Mouse (Mus musculus) C2C12 (cell line): ENCODE measurements around the gene Pgm2. TPM values are rescaled to one million over a fixed set of nuclear protein-coding genes. Genes with fewer than 3 reads are reported as not detected.

Source experiments
- H3K27me3 ChIP-seq: one replicate; pipeline ENCODE4 v1.6.1; 2011; ENCODE audit not compliant: control insufficient read depth, insufficient read depth, insufficient read length
- H3K36me3 ChIP-seq: one replicate; pipeline ENCODE4 v1.6.1; 2011; ENCODE audit not compliant: control insufficient read depth, insufficient read depth
- H3K4me3 ChIP-seq: one replicate; pipeline ENCODE4 v1.5.1; 2011; ENCODE audit warnings: mild to moderate bottlenecking, control low read depth; ENCODE audit not compliant: poor library complexity, insufficient read depth, severe bottlenecking
- H3K79me2 ChIP-seq: one replicate; pipeline ENCODE4 v1.6.1; 2011; ENCODE audit not compliant: control insufficient read depth, insufficient read depth
- H3K79me3 ChIP-seq: one replicate; pipeline ENCODE4 v1.6.1; 2011; ENCODE audit warnings: low read depth, control low read depth
- H3ac ChIP-seq: one replicate; pipeline ENCODE3; 2011; ENCODE audit warnings: low read depth; ENCODE audit not compliant: control insufficient read depth, insufficient read length
- CEBPB ChIP-seq: IDR thresholded peaks from one replicate; pipeline ENCODE4 v1.6.1; 2011; ENCODE audit warnings: low read depth, mild to moderate bottlenecking, control low read depth, moderate library complexity
- CTCF ChIP-seq: IDR thresholded peaks from one replicate; pipeline ENCODE4 v1.5.1; 2011; ENCODE audit not compliant: control insufficient read depth, insufficient read depth, insufficient read length
- FOSL1 ChIP-seq: IDR thresholded peaks from one replicate; pipeline ENCODE4 v1.8.0; 2011; ENCODE audit warnings: mild to moderate bottlenecking, low read length; ENCODE audit not compliant: poor library complexity, insufficient read depth, severe bottlenecking
- MAX ChIP-seq: IDR thresholded peaks from one replicate; pipeline ENCODE4 v1.6.1; 2011; ENCODE audit warnings: mild to moderate bottlenecking, control low read depth
- MYOD1 ChIP-seq: IDR thresholded peaks from one replicate; pipeline ENCODE4 v1.6.1; 2011; ENCODE audit warnings: low read depth; ENCODE audit not compliant: control insufficient read depth, insufficient read length
- MYOG ChIP-seq: IDR thresholded peaks from one replicate; pipeline ENCODE4 v1.6.1; 2011; ENCODE audit not compliant: control insufficient read depth, insufficient read length; ENCODE audit errors: extremely low read depth
- USF1 ChIP-seq: IDR thresholded peaks from one replicate; pipeline ENCODE4 v1.6.1; 2011; ENCODE audit warnings: low read depth, mild to moderate bottlenecking, control low read depth, moderate library complexity
- polyA plus RNA-seq: library from polyadenylated mRNA; unstranded; fragments of >200 nt; fragmentation: generic; extraction: Trizol; gene quantifications from one replicate; pipeline ENCODE4 v1.2.1, GENCODE M21; 2012; ENCODE audit warnings: missing spikeins

Gene Pgm2
- polyA plus RNA-seq, 1 experiment, result 22.6 TPM

DNA sequence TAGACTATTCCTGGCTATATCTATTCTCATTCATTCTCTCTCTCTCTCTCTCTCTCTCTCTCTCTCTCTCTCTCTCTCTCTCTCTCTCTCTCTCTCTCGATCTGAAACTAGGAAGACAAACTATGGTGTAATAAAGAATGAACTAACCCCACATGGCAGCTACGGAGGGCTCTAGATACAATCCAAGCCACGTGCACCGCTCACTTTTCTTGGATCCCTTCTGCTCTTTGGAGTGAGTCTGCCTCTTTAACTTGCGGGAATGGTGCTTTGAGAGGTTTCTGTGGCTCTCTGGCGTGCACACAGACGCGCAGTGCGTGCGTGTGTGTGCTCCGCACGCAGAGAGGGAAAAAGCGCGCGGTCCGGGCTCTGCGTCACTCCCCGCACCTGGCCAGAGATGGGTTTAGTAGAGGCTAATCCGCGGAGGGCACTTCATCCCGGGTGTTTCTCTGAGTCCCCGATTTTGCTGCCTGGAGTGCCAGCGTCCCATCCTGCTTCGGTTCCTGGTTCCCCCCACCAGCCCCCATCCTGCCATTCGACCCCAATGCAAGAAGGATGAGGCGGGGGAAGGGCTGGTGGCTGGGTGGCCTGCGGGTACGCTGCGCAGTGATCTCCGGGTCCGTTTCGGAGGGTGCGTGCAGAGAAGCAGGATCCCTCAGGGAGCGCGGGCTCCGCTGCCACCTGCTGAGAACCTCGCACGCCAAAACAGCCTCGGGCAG, 66.5 kb downstream of the Pgm2 start:
- Histone ChIP-seq H3K4me3 (peak overlapping the region; percentile 50), H3ac (peak overlapping the region; percentile 42), H3K79me3 (peaks cover 3% of the 10 kb centered on the region), H3K27me3 (no peaks in the 10 kb centered on the region), H3K79me2 (peaks cover 9% of the 10 kb centered on the region), H3K36me3 (no peaks in the 10 kb centered on the region)
- no peak for TF ChIP-seq MYOG
- TF ChIP-seq MAX, result no peak
- no peak for TF ChIP-seq MYOD1
- TF ChIP-seq CTCF, result no peak
- no peak for TF ChIP-seq CEBPB
- TF ChIP-seq USF1, result no peak

DNA sequence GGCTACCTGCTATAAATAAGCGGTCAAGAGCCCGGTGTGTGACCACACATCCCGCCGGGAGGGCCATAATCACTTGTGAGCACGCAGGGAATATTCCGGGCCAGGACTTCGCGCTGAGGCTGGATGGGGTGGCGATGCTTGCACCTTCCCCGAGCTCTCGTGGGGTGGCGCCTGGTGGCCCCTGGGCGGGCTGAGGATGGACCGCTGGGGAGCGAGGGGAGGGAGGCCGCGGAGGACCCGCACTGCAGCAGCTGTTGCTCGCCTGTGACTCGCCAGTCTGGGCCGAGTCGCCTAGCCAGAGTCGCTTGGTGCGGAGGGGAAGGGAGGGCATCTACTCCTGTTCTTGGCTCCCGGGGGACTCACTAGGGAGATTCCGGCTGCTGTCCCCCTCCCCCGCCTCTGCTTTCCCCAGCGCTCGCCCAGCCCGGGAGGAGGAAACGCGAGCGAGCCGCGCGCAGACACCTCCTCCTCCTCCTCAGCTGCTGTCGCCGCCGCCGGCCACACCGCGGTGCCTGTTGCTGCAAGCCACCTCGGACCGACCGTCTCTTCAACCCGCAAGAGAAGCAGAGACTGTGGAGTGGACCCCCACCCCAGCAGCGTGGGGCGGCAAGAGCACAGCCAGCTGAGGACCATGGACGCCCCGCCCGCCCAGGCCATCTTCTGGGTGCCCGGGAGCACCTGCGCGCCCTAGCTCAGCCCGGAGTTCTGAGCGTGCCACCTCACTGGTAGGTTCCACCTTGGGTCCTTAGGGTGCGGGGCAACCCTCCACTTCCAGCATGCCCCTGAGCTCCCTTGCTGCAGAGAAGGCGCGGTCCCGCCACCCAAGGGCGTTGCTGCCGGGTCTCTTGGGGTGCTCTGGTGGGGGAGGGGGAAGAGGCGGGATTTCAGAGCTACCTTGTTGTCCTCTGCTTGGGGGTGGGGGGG, 67.3 kb downstream of the Pgm2 start:
- Histone ChIP-seq H3K79me3 (peaks cover 3% of the 10 kb centered on the region), H3K4me3 (peak overlapping the region; percentile 50), H3K79me2 (peaks cover 9% of the 10 kb centered on the region), H3ac (peak overlapping the region; percentile 70), H3K27me3 (no peaks in the 10 kb centered on the region), H3K36me3 (no peaks in the 10 kb centered on the region)
- peak; percentile 58 for TF ChIP-seq MYOD1
- no peak for TF ChIP-seq MYOG
- TF ChIP-seq USF1, result no peak
- no peak for TF ChIP-seq MAX
- TF ChIP-seq CTCF, result peak; percentile 63
- no peak for TF ChIP-seq CEBPB
- TF ChIP-seq FOSL1, result no peak

DNA sequence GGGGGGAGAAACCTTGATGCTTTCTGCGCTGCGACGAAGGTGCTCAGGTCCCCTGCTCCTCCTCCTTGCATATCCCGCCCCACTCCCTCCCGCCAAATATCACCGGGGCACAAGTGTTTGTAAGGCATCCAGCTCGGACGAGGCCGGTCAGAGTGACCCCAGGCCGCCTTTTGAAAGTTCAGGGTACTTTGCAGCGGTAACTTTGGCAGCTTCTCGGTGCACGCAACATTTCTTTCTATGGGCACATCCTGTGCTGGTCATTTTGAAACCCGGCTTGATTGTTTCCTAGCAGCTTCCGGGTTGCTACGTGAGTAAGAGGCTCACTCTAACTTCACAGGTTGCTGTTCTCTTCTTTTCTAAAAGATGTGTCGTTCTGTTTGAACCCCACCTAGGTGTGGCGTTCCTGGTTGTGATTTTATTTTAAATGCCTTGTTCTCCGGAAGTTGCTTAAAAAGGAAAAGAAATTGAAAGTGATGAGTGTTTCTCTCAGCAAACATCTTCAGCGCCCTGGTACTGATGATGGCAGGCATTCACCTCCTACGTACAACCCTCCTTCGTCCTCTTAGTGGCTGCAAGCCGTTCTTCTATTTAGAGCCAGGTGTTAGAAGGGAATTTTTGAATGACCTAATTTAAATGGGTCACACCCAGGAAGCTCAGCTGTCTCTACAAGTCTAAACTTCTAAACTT, 68.1 kb downstream of the Pgm2 start:
- TF ChIP-seq CEBPB (no peak), MYOG (no peak), CTCF (no peak), FOSL1 (no peak), USF1 (no peak), MAX (no peak), MYOD1 (no peak)
- no peaks in the 10 kb centered on the region for H3K27me3 ChIP-seq

DNA sequence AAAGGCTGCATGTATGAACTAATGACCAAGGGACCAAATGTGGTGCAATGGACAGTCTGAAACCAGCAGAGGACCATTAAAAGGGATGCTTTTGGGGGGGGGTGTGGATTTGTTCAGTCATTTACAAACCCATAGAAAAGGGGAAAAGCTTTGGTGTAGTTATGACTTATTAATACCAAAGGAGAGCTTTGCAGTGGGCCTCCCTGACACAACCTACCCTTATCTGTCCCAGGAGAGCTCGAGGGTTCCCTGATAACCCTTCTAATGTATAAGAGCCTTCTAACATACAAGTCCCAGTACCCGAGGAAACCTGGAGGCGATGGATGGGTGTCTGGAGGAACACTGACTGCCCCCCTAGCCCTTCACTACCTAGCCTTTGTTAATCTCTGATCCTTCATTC, 69.2 kb downstream of the Pgm2 start:
- Histone ChIP-seq H3K4me3 (no peak overlapping the region), H3K27me3 (no peaks in the 10 kb centered on the region)
- TF ChIP-seq MYOG (no peak), FOSL1 (no peak), MAX (no peak), CEBPB (no peak), CTCF (no peak), MYOD1 (no peak), USF1 (no peak)

More for the DNA sequence above, 68.1 kb downstream of the Pgm2 start:
- Histone ChIP-seq H3ac (peak overlapping the region; percentile 28), H3K79me3 (peaks cover 3% of the 10 kb centered on the region), H3K4me3 (peak overlapping the region; percentile 50), H3K79me2 (peaks cover 9% of the 10 kb centered on the region), H3K36me3 (no peaks in the 10 kb centered on the region)

DNA sequence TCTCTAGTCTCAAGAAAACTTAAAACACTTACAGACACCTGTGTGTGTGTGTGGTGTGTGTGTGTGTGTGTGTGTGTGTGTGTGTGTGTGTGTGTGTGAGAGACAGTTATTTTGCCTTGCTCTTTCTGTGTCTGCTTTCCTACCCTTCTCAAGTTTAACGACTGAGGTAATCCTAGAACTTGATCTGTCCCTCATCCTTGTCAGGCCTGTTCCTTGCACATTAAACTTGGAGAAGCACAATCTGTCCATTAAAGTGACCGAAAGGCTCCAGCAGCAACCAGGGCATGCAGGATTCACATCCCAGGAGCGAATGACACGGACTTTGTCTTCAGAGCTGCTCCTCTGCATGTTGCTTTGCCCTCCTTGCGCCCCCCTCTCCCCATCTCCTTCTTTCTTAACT, 69.8 kb downstream of the Pgm2 start:
- H3K4me3 ChIP-seq, result no peak overlapping the region
- H3ac ChIP-seq, result no peak overlapping the region
- TF ChIP-seq MAX, result no peak
- no peak for TF ChIP-seq MYOD1
- TF ChIP-seq FOSL1, result no peak
- TF ChIP-seq CEBPB, result no peak
- TF ChIP-seq CTCF, result no peak
- TF ChIP-seq USF1, result no peak
- no peak for TF ChIP-seq MYOG
- no peaks in the 10 kb centered on the region for H3K27me3 ChIP-seq
- H3K79me2 ChIP-seq, result peaks cover 12% of the 10 kb centered on the region
- no peaks in the 10 kb centered on the region for H3K36me3 ChIP-seq
- peaks cover 3% of the 10 kb centered on the region for H3K79me3 ChIP-seq

More for the DNA sequence above, 69.2 kb downstream of the Pgm2 start:
- H3K79me3 ChIP-seq, result peaks cover 3% of the 10 kb centered on the region
- H3ac ChIP-seq, result no peak overlapping the region
- H3K79me2 ChIP-seq, result peaks cover 12% of the 10 kb centered on the region
- H3K36me3 ChIP-seq, result no peaks in the 10 kb centered on the region
